Mouse (Mus musculus) kidney, adult 2 months (tissue): ENCODE results near the gene Mgat4d.

Experiments
- CTCF ChIP-seq: fragments of 200-500 bp; conservative IDR thresholded peaks from 2 replicates; pipeline ENCODE4 v1.5.1; 2011; ENCODE audit warnings: low read depth, mild to moderate bottlenecking, control low read depth, low read length, moderate library complexity, mixed read lengths; ENCODE audit not compliant: insufficient read depth, insufficient read length
- POLR2A ChIP-seq: fragments of 200-500 bp; IDR thresholded peaks from one replicate; pipeline ENCODE4 v1.6.1; 2011; ENCODE audit warnings: low read depth, low read length, control low read depth

- no peak for TF ChIP-seq CTCF
- TF ChIP-seq POLR2A = no peak
Measured at GRCm38 (mm10) chr8:83363156-83363769, 15.0 kb downstream of the Mgat4d start.
